Mouse (Mus musculus) hindbrain, embryonic 15.5 days (tissue): Measurements from ENCODE around the gene Mknk2. TPM values are rescaled to one million over a fixed set of nuclear protein-coding genes. Genes with fewer than 3 reads are reported as not detected.

Experiments
- ATAC-seq: fragments of 200-750 bp; cut with Nextera tagmentation; 2 replicates; pipeline ENCODE4 v1.8.0; 2017; ENCODE audit warnings: low read depth, moderate number of reproducible peaks, moderate TSS enrichment; ENCODE audit not compliant: low FRiP score
- H3K27ac ChIP-seq: fragments of 300-500 bp; sonication (generic); replicated peaks from 2 replicates; pipeline ENCODE4 v1.5.1; 2015; ENCODE audit warnings: mild to moderate bottlenecking, inconsistent platforms
- H3K27me3 ChIP-seq: fragments of 300-500 bp; sonication (generic); 2 replicates; pipeline ENCODE4 v1.6.1; 2015; ENCODE audit warnings: control low read depth, inconsistent platforms
- H3K36me3 ChIP-seq: fragments of 300-500 bp; sonication (generic); 2 replicates; pipeline ENCODE4 v1.6.1; 2015; ENCODE audit warnings: control low read depth, inconsistent platforms
- H3K4me1 ChIP-seq: fragments of 300-500 bp; sonication (generic); replicated peaks from 2 replicates; pipeline ENCODE4 v1.6.1; 2015; ENCODE audit warnings: control low read depth, inconsistent platforms
- H3K4me2 ChIP-seq: fragments of 300-500 bp; sonication (generic); 2 replicates; pipeline ENCODE4 v1.6.1; 2015; ENCODE audit warnings: moderate library complexity, mild to moderate bottlenecking, inconsistent platforms
- H3K4me3 ChIP-seq: fragments of 300-500 bp; sonication (generic); 2 replicates; pipeline ENCODE4 v1.5.1; 2015; ENCODE audit warnings: mild to moderate bottlenecking, inconsistent platforms
- H3K9ac ChIP-seq: fragments of 300-500 bp; sonication (generic); 2 replicates; pipeline ENCODE4 v1.6.1; 2015; ENCODE audit warnings: inconsistent platforms
- H3K9me3 ChIP-seq: fragments of 300-500 bp; sonication (generic); 2 replicates; pipeline ENCODE4 v1.6.1; 2016; ENCODE audit warnings: control low read depth, inconsistent platforms
- WGBS: fragments of 180-500 bp; shearing (Covaris S2); methylation state at CpG from one replicate; pipeline ENCODE4 v1.1.7; 2015; 5-methylcytosine and 5-hydroxymethylcytosine counted together
- polyA plus RNA-seq: library from polyadenylated mRNA; unstranded; fragments of >200 nt; fragmentation: Nextera tagmentation; extraction: Ambion mirVana; gene quantifications from 2 replicates; pipeline ENCODE4 v1.2.1, GENCODE M21; 2015

The Mknk2 gene
- polyA plus RNA-seq: 56.7 and 61.0 TPM in 2 replicates

DNA sequence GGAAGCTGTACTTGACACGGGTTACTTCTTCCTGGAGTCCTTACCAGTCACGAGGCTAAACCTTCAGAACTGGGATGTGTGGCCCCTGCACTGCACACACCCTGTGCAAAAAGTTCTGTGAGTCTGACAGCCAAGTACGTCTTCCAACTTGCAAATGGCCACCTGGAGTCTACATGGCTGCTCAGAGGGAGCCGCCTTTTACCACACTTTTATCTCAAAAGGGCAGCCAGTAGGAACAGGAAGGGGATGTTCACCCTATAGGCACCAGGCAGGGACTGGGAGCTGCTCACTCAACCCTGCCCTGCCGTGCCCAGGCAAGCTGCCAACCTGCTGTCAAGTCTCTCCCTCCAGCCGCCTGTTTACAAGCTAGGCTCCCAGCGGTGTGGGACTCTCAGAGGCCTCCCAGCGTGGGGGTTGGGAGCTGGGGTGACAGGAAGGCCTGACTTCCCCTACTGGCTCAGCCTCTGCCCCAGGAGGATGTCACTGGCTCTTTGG, at the start of gene Mknk2:
Mknk2 (minus strand) TSS at position 171 of the 495 bp plus-strand sequence.
- Histone ChIP-seq H3K4me2 (peak within 1 kb of the TSS; percentile 89), H3K9ac (peak within 1 kb of the TSS; percentile 63), H3K36me3 (no peaks in the 10 kb centered on the region), H3K9me3 (no peaks in the 10 kb centered on the region), H3K4me1 (peaks cover 54% of the 10 kb centered on the region), H3K27me3 (no peaks in the 10 kb centered on the region), H3K27ac (peak within 1 kb of the TSS; percentile 93), H3K4me3 (peak within 1 kb of the TSS; percentile 73)
- peak; percentile 4; the same call in 1 of the 2 replicates for ATAC-seq
- WGBS: 30% methylated on average over 8 of the region's 8 CpGs

DNA sequence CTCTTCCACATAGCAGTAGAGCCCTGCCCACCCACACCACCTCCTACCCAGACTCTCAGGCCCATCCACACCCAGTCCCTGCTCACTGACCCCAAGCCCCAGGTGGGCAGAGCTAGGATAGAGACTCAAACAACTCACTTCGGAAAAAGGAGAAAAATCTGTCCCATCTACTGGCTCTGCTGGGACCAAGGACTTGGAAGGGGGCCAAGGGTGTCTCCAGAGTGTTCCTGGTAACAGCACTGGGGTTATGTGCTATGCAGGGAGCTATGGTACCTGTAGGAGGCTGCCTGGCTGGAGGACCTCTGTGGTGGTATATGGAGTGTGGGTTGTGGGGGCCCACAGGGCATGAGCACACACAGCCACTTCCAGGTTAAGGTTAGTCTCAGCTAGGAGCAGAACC, 39.4 kb upstream of the Mknk2 start:
- Histone ChIP-seq H3K4me3 (no peak overlapping the region), H3K4me1 (no peaks in the 10 kb centered on the region), H3K9me3 (no peaks in the 10 kb centered on the region), H3K9ac (no peak overlapping the region), H3K4me2 (no peak overlapping the region), H3K36me3 (peaks cover 95% of the 10 kb centered on the region), H3K27me3 (no peaks in the 10 kb centered on the region), H3K27ac (no peak overlapping the region)
- ATAC-seq: no peak
- WGBS: 81% methylated on average over 1 of the region's 1 CpGs

DNA sequence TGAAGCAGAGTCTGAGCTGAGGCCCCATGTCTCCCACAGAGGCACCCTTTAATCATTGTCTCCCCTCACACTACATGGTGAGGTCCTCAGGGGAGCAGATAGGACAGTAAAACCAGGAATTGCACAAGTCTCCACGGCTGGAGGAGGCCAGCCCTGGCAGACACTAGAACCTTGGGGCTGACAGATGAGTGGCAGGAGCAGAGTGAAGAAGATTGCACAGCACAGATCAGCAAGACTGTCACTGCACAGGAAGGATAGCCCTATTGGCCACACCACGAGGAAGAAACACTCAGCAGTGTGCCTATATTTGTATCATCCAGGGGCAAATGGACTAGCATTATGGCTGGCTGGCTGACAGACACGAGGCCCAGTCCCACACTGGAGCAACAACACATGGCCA, 32.9 kb upstream of the Mknk2 start:
- 96% methylated on average over 3 of the region's 3 CpGs for WGBS
- Histone ChIP-seq H3K27ac (no peak overlapping the region), H3K4me2 (no peak overlapping the region), H3K4me3 (no peak overlapping the region), H3K36me3 (peaks cover 90% of the 10 kb centered on the region), H3K4me1 (no peaks in the 10 kb centered on the region), H3K27me3 (no peaks in the 10 kb centered on the region), H3K9me3 (no peaks in the 10 kb centered on the region), H3K9ac (no peak overlapping the region)
- no peak for ATAC-seq

DNA sequence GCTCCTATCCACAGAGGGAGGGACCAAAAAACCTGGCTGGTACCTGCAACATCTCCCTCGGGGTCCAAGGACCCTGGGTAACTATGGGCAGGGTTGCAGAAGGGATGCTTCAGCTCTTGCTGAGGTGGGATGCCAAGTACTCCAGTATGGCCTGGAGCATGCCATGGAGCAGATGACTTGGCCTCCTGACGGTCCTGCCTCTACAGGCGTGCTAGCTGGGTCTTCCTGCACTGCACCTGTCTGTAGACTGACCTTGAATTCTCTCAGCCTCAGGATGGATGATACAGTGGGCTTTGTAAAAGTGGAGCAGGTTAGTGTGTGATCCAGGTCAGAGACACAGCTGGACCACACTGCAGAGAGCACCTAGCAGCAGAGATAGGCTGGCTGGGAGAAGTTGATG, 27.6 kb upstream of the Mknk2 start:
- Histone ChIP-seq H3K9me3 (no peaks in the 10 kb centered on the region), H3K9ac (no peak overlapping the region), H3K27me3 (no peaks in the 10 kb centered on the region), H3K4me2 (no peak overlapping the region), H3K27ac (no peak overlapping the region), H3K4me3 (no peak overlapping the region), H3K36me3 (peaks cover 40% of the 10 kb centered on the region), H3K4me1 (peaks cover 31% of the 10 kb centered on the region)
- no peak for ATAC-seq
- 83% methylated on average over 3 of the region's 3 CpGs for WGBS

DNA sequence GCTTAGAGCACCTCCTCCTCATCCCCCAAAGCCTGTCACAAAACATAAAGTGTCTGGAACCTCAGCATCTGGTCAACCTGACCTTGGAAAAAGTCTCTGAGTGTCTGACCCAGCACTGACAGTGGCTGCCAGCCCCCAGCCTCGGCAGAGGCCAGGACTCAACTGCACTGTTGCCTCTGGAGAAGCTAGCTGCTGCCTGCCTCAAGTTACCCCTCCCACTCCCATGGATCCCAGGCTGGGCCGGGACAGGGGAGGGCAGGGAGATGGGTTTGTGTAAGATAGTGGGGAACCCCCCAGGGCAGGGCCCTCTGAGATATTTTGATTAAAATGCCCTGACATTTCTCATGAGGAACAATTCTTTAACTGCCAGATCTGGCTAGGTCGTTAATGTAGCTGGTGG, 27.1 kb upstream of the Mknk2 start:
- H3K9me3 ChIP-seq: no peaks in the 10 kb centered on the region
- no peak overlapping the region for H3K4me3 ChIP-seq
- peaks cover 35% of the 10 kb centered on the region for H3K4me1 ChIP-seq
- no peak for ATAC-seq
- H3K4me2 ChIP-seq: no peak overlapping the region
- no peaks in the 10 kb centered on the region for H3K27me3 ChIP-seq
- H3K27ac ChIP-seq: no peak overlapping the region
- WGBS: 62% methylated on average over 3 of the region's 3 CpGs
- H3K9ac ChIP-seq: no peak overlapping the region; the same call in 1 of the 2 replicates
- peaks cover 36% of the 10 kb centered on the region for H3K36me3 ChIP-seq

DNA sequence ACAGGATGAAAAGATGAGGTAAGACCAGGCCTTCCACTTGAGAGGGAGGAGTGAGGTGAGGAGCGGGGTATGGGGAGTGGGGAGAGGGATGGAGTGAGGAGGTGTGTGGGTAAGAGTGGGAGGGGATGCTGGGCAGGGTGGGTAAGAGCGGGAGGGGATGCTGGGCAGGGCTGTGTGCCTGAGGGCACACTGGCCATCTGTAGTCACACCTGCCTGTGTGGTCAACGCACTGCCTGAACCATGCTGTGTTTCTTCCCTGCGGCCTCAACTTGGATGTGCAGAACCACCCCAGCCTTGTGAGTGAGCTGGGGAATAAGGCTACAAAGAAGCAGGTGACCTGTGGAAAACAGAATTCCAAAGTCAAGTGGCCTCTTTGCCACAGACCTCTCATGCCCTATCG, 26.5 kb upstream of the Mknk2 start:
- Histone ChIP-seq H3K4me1 (peaks cover 39% of the 10 kb centered on the region), H3K9me3 (no peaks in the 10 kb centered on the region), H3K4me3 (no peak overlapping the region), H3K27me3 (no peaks in the 10 kb centered on the region), H3K9ac (no peak overlapping the region; the same call in 1 of the 2 replicates), H3K36me3 (peaks cover 30% of the 10 kb centered on the region), H3K27ac (no peak overlapping the region), H3K4me2 (no peak overlapping the region)
- WGBS: 85% methylated on average over 5 of the region's 5 CpGs
- no peak for ATAC-seq

DNA sequence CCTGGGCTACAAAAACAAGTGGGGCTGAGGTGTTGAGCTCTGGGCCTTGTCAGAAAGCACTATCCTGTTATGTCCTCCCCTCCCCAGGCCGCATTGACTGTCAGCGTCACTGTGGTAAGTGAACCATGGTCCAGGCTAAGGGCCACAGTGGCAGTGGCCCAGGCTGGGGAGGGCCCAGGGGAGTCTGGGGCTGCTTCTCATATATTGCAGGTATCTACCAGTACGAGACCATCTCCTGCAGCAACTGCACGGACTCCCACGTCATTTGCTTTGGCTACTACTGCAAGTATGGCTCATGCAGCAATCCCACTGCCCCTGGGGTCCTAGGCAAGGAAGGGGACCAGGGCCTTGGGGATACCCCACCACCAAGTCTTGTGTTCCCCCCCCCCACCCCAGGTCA, 25.7 kb upstream of the Mknk2 start:
- H3K4me2 ChIP-seq: peak overlapping the region; percentile 88
- H3K36me3 ChIP-seq: peaks cover 22% of the 10 kb centered on the region
- H3K9me3 ChIP-seq: no peaks in the 10 kb centered on the region
- no peaks in the 10 kb centered on the region for H3K27me3 ChIP-seq
- peak overlapping the region; percentile 56; the same call in 1 of the 2 replicates for H3K9ac ChIP-seq
- ATAC-seq: no peak
- H3K4me3 ChIP-seq: peak overlapping the region; percentile 65
- H3K4me1 ChIP-seq: peaks cover 40% of the 10 kb centered on the region
- 87% methylated on average over 5 of the region's 5 CpGs for WGBS
- H3K27ac ChIP-seq: peak overlapping the region; percentile 87; the same call in 1 of the 2 replicates

DNA sequence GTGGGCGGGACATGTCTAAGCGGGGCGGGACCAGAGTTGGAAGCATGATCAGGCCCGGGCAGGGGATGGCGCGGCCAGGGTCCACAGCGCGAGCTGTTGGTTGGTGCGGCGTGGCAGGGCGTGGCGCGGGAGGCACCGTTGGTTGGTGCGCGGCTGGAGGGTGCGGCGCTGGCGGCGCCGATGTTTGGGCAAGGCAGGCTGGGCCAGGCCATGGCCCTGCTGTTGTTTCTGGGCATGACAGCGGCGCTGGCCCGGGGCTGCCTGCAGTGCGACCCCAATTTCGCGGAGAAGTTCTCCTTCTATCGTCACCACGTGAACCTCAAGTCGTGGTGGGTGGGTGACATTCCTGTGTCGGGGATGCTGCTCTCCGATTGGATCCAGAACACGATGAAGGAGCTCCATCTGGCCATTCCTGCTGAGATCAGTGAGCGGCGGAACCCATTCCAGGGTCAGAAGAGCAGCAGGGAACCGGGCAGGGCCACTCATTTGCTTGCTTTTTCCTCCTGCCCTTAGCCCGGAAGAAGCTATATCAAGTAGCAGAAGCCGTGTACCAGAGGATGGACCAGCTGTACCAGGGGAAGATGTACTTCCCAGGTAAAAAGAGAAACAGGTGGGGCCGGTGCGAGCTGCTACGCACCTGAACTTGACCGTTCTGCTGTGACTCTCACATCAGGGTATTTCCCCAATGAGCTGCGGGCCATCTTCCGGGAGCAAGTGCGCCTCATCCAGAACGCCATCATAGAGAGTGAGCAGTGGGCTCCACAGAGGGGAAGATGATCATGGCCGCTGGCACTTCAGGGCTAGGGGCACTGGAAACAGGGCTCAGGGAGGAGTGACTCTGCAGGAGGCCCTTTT, 24.9 kb upstream of the Mknk2 start:
- 1% methylated on average over 40 of the region's 47 CpGs for WGBS
- peaks cover 13% of the 10 kb centered on the region for H3K36me3 ChIP-seq
- H3K4me1 ChIP-seq: peaks cover 48% of the 10 kb centered on the region
- H3K9ac ChIP-seq: peak overlapping the region; percentile 56
- ATAC-seq: peak; percentile 85
- H3K4me2 ChIP-seq: peak overlapping the region; percentile 88
- H3K27ac ChIP-seq: peak overlapping the region; percentile 87
- H3K9me3 ChIP-seq: no peaks in the 10 kb centered on the region
- peak overlapping the region; percentile 65 for H3K4me3 ChIP-seq
- no peaks in the 10 kb centered on the region for H3K27me3 ChIP-seq

DNA sequence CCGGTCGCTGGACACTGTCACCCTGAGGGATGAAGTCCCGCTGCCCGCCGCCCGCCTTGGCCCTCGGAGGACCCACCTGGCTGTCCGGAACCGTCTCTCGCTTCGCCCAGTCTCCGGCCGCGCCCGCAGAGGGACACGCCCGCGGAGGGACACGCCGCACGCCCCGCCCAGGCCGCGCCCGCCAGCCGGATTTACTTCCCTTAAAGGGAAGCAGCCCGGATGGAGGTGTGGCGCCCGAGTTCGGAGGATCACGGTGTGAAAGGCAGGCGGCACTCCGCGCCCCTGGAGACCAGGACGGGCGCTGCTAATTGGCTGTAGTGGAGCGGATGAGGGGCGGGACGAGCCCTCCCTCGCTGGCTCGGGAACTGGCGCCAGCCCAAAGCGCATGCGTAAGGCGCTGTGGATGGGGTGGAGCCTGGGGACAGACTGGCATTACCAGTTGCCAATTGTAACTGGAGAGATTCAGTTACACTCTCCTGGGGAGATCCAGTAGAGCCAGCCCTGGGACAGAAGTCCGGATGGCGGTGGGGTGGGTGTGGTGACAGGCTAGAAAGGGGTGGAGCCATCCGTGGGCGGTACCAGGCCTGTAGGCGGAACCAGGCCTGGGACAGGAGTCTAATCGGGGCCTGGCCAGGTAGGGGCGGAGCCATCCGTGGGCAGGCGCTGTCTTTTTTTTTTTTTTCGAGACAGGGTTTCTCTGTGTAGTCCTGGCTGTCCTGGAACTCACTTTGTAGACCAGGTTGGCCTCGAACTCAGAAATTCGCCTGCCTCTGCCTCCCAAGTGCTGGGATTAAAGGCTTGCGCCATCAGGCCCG, 24.0 kb upstream of the Mknk2 start, which contains the start of the genes Mob3a and Izumo4:
Mob3a (minus strand) TSS at position 257 of the 815 bp plus-strand sequence.
Izumo4 (plus strand) TSS at position 464 of the 815 bp plus-strand sequence.
- Histone ChIP-seq H3K27me3 (no peaks in the 10 kb centered on the region), H3K27ac (peak within 1 kb of the TSS; percentile 87), H3K36me3 (peaks cover 5% of the 10 kb centered on the region), H3K9ac (peak within 1 kb of the TSS; percentile 77), H3K4me1 (peaks cover 48% of the 10 kb centered on the region), H3K9me3 (no peaks in the 10 kb centered on the region), H3K4me2 (peak within 1 kb of the TSS; percentile 88), H3K4me3 (peak within 1 kb of the TSS; percentile 65)
- peak; percentile 97 for ATAC-seq
- under 1% methylated on average over 48 of the region's 59 CpGs for WGBS

DNA sequence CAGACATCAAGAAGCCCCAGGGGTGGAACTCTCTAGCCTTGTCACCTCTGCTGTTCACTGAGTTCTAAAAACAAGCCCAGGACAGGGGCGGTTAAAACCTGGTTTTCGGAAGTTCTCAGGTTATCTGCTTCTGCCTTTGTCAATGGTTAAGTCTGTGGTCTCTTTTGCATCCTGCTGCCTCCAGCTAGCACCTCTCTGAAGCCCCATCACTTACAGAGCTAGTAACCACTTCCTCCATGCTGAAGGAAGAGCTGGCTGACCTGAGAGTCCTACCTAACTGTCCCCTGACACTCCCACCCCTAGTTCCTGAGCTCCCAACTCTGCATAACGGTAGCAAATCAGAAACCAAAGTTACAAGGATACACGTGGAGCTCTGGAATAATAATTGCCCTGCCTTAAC, 22.8 kb upstream of the Mknk2 start:
- ATAC-seq: no peak
- WGBS: 47% methylated on average over 4 of the region's 4 CpGs

DNA sequence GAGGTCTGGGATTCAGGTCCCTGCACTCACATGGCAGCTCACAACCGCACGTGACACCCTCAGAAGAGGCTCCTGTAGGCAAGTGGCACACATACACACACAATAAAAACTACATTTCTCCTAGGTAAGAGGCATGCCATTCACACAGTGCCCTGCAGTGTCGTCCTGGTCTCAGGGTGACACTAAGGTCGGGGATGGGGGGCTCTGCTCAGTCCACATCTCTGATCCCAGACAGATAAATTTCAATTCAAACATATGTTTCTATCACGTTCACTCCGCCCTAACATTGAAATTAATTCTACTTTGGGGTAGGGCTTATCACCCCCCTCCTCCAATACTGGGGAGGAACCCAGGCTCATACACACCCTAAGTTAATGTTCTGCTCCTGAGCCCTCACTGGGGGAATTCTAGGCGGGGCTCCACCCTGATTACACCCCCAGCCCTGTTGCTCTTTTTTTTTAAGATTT, 22.2 kb upstream of the Mknk2 start:
- no peaks in the 10 kb centered on the region for H3K9me3 ChIP-seq
- no peaks in the 10 kb centered on the region for H3K36me3 ChIP-seq
- peaks cover 48% of the 10 kb centered on the region for H3K4me1 ChIP-seq
- no peak for ATAC-seq
- H3K4me3 ChIP-seq: 0 out of 2 replicates have a peak overlapping the region, but pooled peaks have one; percentile 65
- 86% methylated on average over 7 of the region's 7 CpGs for WGBS
- no peaks in the 10 kb centered on the region for H3K27me3 ChIP-seq
- H3K4me2 ChIP-seq: peak overlapping the region; percentile 88
- no peak overlapping the region for H3K9ac ChIP-seq
- no peak overlapping the region for H3K27ac ChIP-seq

More for the DNA sequence above, 22.8 kb upstream of the Mknk2 start:
- Histone ChIP-seq H3K4me2 (peak overlapping the region; percentile 88), H3K4me1 (peaks cover 48% of the 10 kb centered on the region), H3K9me3 (no peaks in the 10 kb centered on the region), H3K4me3 (peak overlapping the region; percentile 65), H3K27me3 (no peaks in the 10 kb centered on the region), H3K36me3 (no peaks in the 10 kb centered on the region), H3K27ac (no peak overlapping the region), H3K9ac (no peak overlapping the region; the same call in 1 of the 2 replicates)
